Mouse (Mus musculus) naive thymus-derived CD4-positive, alpha-beta T cell, adult 2 months (primary cell): ENCODE results near the gene Eml4.
A peak's percentile ranks its signal among the peaks of the same experiment; 100 is the strongest.

ENCODE experiments used
- DNase-seq: peaks from one replicate; pipeline ENCODE4 v3.0.0-alpha.2; 2011; ENCODE audit warnings: low read depth

Eml4 gene

DNA sequence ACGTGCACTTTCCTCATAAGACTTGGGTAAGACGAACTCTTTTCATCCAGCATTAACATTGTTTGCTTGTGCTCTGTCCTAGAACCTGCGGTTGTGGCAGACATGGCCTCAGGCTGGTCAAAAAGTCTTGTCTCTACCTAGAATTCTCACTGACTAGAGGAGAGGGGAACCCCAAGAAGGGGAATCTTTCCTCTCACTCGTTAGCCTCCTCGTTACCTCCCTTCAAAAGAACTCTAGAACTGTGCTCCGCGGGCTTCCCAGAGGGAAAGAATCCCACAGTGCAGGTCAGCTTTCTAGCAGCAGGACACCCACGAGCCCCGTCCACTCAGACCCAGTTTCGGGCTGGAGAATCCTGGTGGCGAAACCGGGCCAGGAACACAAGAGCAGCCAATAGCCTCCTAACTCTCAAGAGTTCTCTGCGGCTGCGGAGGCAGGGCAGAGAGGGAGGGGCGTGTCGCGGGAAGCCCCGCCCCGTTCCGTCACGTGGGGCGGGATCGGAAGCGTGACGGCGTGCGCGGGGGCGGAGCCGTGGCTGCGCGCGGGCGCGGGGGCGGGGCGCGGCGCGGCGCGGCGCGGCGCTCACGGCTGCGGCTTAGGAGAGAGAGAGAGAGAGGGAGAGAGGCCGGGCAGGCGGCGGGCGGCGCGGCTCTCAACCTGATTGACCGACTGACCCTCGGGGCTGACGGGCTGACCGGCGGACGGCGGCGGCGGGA, at the start of gene Eml4:
TSS of gene Eml4 (plus strand) at position 553 of the 713 bp plus-strand sequence.
- peak; percentile 97 for DNase-seq

DNA sequence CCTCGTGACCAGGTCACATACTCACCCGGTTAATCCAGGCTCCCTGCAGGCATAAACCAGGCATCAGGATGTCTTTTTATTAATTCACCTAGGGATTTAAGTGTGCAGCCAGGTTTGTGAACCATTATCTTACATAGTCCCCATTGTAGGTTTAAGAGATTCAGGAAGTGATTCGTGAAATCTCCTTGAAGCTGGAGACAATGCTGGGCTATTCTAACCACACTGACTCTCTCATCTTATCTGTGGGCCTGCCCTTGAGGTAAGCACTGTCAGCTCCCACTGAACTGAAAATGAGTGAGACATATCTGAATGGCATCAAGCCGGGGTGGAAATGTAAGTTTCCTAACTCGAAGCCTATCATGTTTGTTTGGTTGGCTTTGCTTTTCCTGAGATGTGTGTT, 49.3 kb upstream of the Eml4 start:
- no peak for DNase-seq

DNA sequence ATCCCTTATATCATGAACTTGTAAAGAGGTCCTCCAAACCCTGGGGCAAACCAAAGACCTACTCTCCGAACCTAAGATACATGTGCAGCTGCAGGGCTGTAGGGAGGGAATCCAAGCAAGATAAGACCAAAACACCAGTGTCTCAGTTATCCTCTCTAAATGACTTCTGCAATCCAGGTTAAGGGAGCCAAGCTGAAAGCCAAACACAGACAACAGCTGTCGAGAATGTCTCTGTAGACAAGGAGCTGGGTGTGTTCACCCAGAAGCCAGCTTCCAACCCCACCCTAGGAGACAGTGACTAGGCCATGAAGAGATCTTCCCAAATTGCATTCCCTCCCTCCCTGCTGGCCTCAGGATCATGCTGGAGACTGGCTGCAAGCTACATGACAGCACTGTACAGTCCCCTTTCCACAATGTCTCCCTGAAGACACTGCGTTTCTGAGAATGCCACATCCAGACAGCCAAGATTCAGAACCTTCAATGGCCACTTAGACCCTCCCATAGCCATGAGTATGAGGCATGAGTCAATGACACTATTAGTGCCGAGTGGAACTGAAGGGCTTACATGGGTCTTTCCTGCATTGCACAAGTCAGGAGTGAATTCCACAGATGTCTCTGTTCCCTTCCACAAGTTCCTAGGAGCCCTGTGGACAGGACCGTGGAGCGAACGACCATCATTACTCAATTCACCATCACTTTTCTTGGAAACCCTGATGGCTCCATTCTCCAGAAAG, 46.5 kb upstream of the Eml4 start:
- DNase-seq, result no peak

DNA sequence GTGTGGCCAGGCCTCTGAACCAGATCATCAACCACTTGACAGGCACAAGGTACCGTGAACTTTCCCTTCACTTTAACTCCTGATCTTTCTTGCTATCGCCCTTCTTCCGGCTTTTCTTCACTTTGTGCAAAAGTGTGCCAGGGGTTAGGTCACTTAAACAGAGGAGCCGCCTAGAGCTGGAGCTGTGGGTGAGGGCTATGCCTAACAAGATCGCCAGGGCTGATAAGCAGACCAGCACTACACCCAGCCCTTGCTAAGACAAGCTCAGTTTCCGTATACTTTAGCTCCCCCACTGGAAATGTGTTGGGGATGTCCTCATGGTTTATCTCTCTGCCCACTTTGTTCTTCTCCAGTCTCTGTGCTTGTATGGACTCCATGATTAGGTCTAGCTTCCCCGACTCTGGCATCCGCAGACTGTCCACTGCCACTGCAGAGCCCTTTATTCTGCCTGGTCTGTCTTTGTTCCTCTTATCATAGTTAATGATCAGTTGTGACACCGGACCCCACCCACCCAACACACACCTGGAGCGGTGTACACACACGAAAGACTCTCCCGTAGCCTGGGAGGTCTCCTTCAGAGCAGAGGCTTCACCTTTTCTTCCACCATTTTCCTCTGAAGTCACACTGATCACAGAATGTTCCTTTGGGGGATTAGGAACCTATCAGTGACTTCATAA, 43.6 kb upstream of the Eml4 start:
- DNase-seq, result peak; percentile 38

DNA sequence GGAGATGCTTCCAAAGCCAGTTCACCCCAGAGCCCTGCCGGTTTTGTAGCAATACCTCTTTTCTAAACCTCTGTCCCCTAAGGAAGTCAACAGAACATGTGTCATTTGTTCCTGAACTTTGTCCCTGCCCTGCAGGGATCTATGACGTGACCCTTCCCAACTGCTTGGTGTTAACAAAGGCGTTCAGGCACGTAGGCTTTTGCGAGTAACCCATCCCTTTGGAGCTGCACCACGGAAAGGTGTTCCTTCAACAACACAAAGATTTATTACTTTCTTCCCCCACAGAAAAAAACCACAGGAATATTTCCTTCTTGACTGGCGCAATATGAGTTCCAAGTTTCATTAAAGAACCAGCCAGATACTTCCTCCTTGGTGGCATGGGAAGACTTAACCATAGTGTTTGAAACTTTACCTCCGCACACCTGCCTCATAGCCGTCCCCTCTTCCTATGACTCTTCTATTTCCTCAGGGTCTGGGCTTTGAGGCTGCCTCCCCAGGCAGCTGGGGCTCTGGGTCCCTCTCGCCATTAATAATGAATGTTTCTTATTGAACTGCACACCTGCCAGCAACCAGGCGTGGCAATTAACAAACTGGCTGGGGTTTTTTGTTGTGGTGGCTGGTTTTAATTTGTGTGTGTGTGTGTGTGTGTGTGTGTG, 43.0 kb upstream of the Eml4 start:
- DNase-seq, result no peak

DNA sequence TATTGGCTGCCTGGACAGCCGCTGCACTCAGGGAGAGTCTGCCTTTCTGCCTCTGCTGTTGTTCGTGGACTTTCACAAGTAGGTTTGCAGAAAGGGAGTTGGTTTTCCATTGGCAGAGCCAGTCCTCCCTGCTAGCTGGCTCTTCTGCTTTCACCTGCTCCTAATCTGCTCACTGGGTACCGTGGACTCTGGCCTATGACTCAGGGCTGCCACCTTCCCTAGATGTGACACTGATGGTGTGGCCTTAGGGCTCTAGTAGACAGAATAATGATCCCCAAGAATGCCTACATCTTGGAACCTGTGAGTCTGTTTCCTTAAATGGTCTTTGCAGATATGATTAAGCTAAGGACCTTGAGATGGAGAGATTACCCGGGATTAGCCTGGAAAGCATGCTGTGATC, 42.3 kb upstream of the Eml4 start:
- no peak for DNase-seq

DNA sequence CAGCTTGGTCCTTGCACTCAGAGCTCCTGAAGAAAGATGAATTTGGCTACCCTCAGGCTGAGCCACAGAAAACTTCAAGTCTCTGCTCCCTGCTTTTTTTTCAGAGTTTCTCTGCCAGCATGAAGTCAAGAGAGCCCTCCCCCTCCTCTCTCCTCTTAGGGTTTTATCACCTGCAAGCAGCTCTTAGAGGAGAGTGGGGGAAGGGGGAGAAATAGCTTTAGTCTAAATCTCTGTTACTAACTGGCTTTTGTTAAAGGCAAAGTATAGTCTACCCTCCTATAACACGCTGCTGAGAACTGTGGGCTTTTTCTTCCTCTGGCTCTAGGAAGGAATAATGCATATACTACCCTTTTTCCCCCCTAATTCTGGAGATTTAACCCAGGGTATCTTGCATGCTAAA, 41.5 kb upstream of the Eml4 start:
- no peak for DNase-seq

DNA sequence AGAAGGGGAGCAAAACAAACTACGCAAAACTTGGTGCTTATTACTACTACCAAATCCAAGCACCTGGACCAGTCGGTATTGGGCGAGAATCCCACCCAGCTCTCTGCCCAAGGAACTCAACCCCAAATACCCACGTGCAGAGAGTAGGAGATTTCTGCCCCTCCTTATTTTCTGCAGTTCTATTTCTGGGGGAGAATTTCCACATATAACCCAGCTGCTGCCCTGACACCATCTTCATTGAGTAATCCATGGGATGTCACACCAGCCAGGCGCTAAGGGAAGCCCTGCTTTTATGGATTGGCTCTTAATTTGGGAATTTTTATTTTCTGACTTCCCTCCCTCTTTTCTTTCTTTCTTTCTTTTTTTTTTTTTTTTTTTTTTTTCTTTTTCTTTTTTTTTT, 38.9 kb upstream of the Eml4 start:
- no peak for DNase-seq

DNA sequence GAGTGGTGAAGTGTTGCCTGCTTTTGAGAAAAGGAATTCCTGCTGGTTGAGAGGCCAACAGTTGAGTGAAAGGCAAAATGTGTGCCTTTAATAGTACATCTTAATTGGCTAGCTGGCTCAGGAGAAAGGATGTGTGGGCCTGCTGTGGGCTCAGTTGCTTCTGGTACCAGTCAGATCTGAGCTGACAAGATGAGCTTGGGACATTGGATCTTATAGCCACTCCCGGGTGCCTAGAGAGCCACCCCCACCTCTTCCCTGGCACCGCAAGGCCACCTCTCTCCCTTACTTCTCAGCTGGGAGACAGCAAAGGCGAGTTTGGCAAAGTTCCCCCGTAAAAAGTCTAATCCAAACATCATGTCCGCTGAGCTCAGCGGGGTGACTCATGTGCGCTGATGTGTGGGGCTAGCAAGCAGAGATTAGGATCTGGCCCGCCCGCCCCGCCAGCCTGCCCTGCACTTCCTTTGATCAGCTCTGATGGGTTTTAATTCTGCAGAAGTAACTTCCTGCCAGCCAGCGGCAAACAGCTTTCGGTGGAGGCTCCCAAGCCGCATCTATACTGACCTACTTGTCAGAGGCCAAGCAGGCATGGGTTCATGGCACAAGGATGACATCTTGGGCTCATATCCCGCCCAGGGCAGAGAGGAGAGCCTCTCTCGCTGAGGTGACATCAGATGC, 38.4 kb upstream of the Eml4 start:
- DNase-seq, result peak; percentile 62

DNA sequence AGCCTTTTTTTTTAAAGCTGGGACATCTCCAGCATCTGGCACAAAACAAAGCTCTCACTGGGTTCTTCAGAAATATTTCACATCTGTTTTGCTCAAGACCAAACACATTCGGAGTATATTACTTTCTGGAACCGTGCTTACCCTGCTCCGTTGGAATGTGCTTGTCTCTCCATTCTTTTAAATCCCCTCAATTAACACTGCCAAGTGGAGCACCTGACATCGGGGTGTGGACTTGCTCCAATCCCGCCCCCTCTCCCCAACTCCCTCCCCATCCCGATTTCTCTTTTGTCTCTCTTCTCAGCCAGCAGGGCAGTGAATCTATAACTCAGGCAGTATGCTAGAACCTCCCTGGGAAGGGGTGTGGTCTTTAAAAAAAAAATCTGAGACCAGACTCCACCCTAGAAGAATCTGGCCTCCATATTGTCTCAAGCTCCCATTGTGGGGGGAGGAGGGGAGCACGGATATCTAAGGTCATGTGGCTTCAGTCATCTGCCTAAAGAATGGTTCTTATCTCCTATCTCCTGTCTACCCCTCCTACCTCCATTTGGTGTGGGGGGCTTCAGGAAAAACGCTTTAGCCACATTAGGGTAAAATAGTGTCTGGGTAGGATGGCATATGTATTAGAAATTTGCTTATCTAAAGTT, 37.6 kb upstream of the Eml4 start:
- no peak for DNase-seq

DNA sequence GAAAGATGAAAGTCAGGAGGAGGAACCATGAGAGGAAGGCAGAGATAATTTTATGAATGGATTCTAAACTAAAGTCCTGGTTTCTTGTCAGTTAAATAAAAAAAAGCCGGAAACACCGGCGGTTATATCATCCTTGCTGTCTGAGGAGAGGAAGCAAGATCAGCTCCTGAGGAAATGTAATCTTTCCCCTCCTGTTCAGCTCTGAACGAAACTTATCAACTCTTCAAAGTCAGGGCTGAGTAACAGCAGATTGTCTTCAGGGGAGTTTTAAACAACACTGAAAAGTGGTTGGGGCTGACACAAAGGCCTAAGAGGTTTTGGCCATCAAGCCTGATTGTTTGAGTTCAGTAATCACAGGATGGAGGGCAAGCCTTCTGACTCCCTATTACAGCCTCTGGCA, 35.3 kb upstream of the Eml4 start:
- DNase-seq, result peak; percentile 36

DNA sequence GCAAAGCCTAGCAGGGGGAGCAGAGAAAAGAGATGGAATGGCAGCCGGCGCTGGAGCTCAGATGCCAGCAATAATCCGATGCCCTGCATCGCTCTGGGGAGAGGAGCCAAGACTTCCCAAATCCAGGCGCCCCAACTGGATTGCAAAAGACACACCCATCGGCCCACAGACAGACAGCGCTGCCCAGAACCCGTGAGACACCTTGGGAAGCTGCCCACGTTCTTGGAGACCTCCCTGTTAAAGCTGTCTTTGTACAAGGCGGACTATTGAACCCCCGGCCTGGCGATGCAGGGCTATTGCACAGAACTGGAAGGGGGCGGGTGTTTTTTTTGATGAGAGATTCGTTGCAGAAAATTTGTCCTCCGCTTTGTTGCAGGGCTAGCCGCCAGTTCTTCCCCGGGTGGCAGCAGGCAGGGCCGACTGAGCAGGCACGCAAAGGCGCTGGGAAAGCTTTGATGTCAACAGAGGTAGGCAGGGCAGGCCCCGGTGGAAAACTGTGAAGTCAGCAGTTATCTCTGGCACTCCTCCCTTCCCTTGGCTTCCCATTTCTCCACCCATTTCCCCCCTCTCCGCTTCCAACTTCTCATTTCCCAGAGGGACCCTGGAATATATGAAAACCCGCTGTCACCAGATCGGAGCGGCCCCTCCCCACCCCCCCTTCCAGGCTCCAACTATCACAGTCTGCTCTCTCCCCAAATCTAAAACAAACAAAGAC, 28.0 kb upstream of the Eml4 start:
- no peak for DNase-seq

DNA sequence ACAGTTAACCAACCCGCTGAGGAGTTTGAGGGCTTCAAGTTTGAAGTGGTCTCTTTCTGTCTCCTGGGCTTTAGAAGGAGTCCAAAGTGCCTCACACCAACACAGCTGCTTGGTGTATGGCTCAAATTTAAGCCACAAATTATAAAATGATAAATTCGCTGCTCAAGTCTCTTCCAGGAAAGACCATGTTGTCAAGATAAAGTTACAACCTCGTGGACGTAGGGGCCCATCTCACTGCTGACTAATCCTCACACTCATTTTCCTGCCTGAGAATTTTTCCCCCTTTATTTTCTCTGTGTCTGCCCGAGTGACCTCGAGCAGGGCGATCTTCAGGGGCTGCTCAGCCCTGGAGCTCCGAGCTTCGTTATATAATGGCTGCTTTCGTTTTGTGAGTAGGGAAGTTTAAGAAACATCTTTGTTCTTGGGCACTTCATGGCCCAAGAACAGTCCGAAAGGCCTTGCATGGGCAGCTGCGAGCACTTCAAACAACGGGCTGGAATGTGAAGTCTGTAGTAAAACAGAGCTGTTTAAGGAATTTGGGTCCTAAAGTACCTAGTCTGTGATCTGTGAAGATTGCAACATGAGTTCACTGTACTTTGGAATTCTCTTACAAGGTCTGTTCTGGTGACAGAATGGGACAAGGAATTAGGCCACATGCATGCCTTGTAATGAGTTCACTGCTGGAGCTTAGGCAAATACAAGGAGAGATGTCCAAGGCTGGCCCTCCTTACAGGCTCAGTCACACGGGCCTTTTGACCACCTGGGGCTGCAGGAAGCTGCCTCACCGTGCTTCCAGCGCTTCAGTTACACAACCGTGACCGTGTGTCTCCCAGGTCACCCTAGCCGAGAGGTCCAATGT, 27.1 kb upstream of the Eml4 start:
- DNase-seq, result no peak

DNA sequence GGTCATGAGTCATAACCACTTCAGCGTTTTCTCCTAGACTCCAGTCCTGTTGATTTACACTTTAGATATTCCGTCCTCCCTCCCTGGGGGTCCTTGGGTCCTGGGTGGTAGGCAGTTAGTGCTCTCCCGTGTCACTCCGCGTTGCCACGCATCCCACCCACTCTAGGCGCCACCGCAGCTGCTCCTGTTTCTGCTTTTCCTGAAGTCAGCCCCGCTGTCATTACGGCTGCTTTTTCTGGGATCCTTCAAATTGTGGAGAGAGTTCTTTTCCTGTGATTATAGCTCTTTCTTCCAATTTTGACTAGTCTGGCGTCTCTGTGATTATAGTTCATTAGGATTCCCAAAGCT, 26.5 kb upstream of the Eml4 start:
- DNase-seq, result no peak

DNA sequence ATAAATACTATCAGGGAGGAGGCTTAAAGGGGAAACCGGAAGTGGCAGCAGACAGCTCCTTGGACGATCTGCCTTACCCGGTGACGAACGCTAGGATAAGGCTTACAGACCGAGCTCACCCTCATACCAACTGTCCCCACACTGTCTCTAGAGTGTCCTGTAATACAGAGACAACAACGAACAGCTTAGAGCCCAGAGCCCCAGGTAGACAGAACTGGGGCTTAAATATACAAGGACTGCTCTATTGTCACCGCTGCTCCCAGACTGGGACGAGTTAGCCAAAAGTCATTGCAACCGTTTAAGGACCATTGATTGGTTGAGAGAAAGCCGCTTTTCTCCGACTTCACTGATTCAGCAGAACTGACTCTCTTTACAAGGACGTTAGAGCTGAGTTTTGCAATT, 15.5 kb upstream of the Eml4 start:
- peak; percentile 35 for DNase-seq

DNA sequence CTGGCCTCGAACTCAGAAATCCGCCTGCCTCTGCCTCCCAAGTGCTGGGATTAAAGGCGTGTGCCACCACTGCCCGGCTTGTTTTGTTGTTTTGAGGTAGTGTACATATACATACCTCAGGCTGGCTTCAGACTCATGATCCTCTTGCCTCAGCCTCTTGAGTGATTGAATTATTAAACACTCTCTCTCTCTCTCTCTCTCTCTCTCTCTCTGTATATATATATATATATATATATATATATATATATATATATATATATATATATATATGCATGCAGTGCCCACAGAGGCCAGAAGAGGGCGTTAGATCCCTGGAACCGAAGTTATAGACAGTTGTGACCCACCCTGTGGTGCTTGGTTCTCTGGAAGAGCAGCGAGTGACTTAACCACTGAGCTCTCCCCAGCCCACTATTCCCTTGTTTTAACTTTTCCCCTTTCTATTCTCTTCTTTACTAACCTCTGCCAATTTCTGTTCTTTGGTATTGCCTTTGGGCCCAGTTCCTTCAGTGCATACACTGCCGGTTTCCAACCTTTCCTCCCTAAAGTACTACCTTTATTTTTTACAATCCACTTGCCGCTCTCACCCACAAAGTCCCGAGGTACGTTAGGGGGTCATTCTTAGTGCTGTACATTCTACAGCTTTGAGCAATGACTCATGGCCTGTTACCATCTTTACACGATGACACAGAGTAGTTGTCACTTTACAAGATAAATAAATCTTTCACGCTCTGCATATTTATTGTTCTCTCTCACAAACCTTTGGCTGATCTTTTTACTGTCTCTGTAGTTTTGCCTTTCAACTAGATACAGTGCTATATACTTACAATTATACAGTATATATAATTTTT, 13.5 kb upstream of the Eml4 start:
- peak; percentile 44 for DNase-seq

DNA sequence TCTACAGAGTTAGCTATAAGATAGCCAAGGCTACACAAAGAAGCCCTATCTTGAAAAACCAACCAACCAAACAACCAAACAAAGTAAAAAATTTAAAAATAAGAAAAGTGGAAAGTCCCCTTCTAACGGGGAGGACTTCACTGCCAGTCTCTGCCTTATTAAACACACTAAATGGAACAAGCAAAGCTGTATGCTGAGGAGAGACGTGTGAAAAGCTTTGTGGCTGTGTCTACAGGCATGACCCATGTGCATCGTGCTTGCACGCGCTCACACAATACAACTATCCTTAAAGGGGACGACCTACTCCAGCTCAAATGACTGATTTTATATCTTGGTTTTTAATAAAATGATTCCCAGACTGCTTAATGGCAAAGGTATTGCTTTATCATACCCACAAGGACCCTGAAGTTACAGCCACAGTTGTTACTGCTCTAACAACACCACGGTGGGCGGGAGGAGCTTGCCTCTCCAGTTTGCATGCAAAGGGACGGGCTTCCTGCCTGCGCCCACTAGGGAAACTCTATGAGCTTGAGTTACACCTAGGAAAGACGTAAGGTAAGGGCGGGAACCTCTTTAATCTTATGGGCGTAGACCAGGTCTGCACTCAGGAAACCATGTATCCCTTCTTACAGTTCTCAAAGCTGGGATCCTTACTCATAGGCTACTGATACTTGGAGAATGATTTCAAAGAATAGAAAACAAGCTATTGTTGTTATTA, 11.2 kb upstream of the Eml4 start:
- no peak for DNase-seq

DNA sequence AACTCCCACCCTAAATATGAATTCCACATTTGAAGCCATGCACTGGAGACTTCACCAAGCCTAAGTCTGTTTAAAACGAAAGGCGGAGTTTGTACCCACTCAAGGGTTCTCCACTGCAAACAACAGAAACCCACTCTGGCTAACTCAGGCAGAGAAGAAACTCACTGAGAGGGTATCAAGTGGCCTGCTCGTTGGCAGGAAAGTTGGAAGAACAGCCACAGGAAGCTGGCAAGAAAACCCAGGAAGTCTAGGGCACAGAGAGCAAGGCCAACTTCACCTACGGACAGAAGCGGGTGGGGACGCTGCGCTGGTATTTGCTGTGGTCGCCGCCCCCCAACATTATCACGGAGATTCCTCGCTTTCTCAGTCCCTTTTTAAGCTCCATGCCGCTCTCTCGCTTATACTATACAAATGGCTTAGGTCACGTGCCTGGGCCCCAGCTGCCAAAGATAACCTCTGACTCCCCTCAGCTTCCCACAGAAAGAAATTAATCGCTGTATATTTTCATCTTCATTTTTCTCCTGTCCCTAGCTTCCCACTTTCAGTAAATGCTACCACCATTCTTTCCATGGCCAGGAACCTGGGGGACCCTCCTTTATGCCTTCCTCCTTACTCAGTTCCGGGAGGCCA, 9.7 kb upstream of the Eml4 start:
- DNase-seq, result no peak
